Mouse (Mus musculus) myocyte (in vitro differentiated cells): ENCODE results near the gene 0610010K14Rik. TPM values are rescaled to one million over a fixed set of nuclear protein-coding genes. Genes with fewer than 3 reads are reported as not detected.

Experiments
- H3K27me3 ChIP-seq: one replicate; pipeline ENCODE4 v1.6.1; 2011; ENCODE audit not compliant: control insufficient read depth, insufficient read depth, insufficient read length
- H3K36me3 ChIP-seq: one replicate; pipeline ENCODE4 v1.6.1; 2011; ENCODE audit not compliant: control insufficient read depth, insufficient read depth
- H3K4me2 ChIP-seq: one replicate; pipeline ENCODE4 v1.6.1; 2011; ENCODE audit warnings: low read depth, control low read depth
- H3K4me3 ChIP-seq: one replicate; pipeline ENCODE4 v1.5.1; 2011; ENCODE audit warnings: mild to moderate bottlenecking, control low read depth, moderate library complexity
- H3K79me2 ChIP-seq: one replicate; pipeline ENCODE4 v1.6.1; 2011; ENCODE audit not compliant: control insufficient read depth, insufficient read depth
- H3ac ChIP-seq: one replicate; pipeline ENCODE4 v1.6.1; 2011; ENCODE audit not compliant: control insufficient read depth, insufficient read length
- CEBPB ChIP-seq: IDR thresholded peaks from 2 replicates; pipeline ENCODE4 v1.6.1; 2011; ENCODE audit warnings: mild to moderate bottlenecking, moderate library complexity; ENCODE audit not compliant: poor library complexity, insufficient read depth, severe bottlenecking
- E2F4 ChIP-seq: IDR thresholded peaks from one replicate; pipeline ENCODE4 v1.6.1; 2011; ENCODE audit warnings: mild to moderate bottlenecking, control low read depth, moderate library complexity; ENCODE audit not compliant: insufficient read depth
- MAX ChIP-seq: IDR thresholded peaks from one replicate; pipeline ENCODE4 v1.6.1; 2011; ENCODE audit warnings: low read depth, mild to moderate bottlenecking, control low read depth
- MYOD1 ChIP-seq, 3 experiments: IDR thresholded peaks; one replicate each; pipeline ENCODE4 v1.6.1; 2011; ENCODE audit warnings: control low read depth in 2 of 3, low read depth in 2 of 3, mild to moderate bottlenecking in 2 of 3, moderate library complexity in 1 of 3; ENCODE audit not compliant: insufficient read length in 2 of 3, control insufficient read depth in 1 of 3
- MYOG ChIP-seq, 3 experiments: IDR thresholded peaks; one replicate each; pipeline ENCODE4 v1.6.1; 2011; ENCODE audit warnings: control low read depth in 2 of 3, low read depth in 2 of 3, mild to moderate bottlenecking in 2 of 3; ENCODE audit not compliant: insufficient read length in 2 of 3, control insufficient read depth in 1 of 3, insufficient read depth in 1 of 3
- POLR2A ChIP-seq: IDR thresholded peaks from one replicate; pipeline ENCODE4 v1.6.1; 2011; ENCODE audit warnings: low read depth, mild to moderate bottlenecking, control low read depth, moderate library complexity; ENCODE audit not compliant: insufficient read length
- POLR2AphosphoS2 ChIP-seq: IDR thresholded peaks from one replicate; pipeline ENCODE4 v1.6.1; 2011; ENCODE audit warnings: low read depth, control low read depth; ENCODE audit not compliant: insufficient read length
- REST ChIP-seq: IDR thresholded peaks from one replicate; pipeline ENCODE4 v1.6.1; 2011; ENCODE audit warnings: mild to moderate bottlenecking, control low read depth, moderate library complexity; ENCODE audit not compliant: insufficient read depth, insufficient read length
- SRF ChIP-seq: IDR thresholded peaks from one replicate; pipeline ENCODE4 v1.6.1; 2011; ENCODE audit warnings: low read depth; ENCODE audit not compliant: control insufficient read depth, insufficient read length
- TCF12 ChIP-seq: IDR thresholded peaks from one replicate; pipeline ENCODE4 v1.6.1; 2011; ENCODE audit warnings: mild to moderate bottlenecking, control low read depth; ENCODE audit not compliant: poor library complexity, insufficient read depth, severe bottlenecking
- TCF3 ChIP-seq: IDR thresholded peaks from one replicate; pipeline ENCODE4 v1.6.1; 2011; ENCODE audit warnings: low read depth, control low read depth; ENCODE audit not compliant: insufficient read length
- USF1 ChIP-seq: IDR thresholded peaks from one replicate; pipeline ENCODE4 v1.6.1; 2011; ENCODE audit warnings: low read depth, mild to moderate bottlenecking, control low read depth, moderate library complexity
- polyA plus RNA-seq: library from polyadenylated mRNA; unstranded; fragments of >200 nt; fragmentation: generic; extraction: Trizol; gene quantifications from one replicate; pipeline ENCODE4 v1.2.1, GENCODE M21; 2012; ENCODE audit warnings: missing spikeins

The 0610010K14Rik gene
- polyA plus RNA-seq, 1 experiment: 75.5 TPM

DNA sequence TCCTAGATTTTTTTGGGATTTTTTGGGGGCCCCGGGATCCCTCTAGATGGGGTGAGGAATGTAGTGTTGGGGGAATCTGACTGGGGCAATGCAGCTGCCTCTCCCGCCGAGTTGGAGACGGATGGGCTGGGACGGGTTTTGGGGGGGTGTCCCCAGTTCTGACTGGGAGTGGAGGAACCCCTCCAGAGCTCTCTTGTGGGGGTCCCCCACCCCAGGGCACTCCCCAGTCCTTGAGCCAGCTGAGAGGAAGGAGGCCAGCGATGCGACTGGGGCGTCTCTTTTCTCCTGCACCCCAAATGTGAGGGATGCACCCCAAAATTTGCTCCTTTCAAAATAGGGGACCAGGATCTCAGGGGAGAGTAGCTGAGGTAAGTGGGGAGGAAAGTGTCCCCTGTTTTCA, 4.7 kb downstream of the 0610010K14Rik start:
- H3K4me3 ChIP-seq: peak overlapping the region; percentile 31
- H3K79me2 ChIP-seq: peaks cover 8% of the 10 kb centered on the region
- peak overlapping the region; percentile 81 for H3K4me2 ChIP-seq
- no peaks in the 10 kb centered on the region for H3K36me3 ChIP-seq
- H3ac ChIP-seq: no peak overlapping the region
- H3K27me3 ChIP-seq: no peaks in the 10 kb centered on the region
- no peak for TF ChIP-seq CEBPB
- no peak for TF ChIP-seq E2F4
- no peak for TF ChIP-seq POLR2AphosphoS2
- no peak for TF ChIP-seq TCF3
- TF ChIP-seq POLR2A: no peak
- TF ChIP-seq MYOG (IDR thresholded peaks at IDR 0.05; ENCODE audit: control insufficient read depth in 1 of 3, insufficient read depth in 1 of 3, insufficient read length in 2 of 3, low read depth in 2 of 3): no peak
- TF ChIP-seq USF1: no peak
- TF ChIP-seq SRF: no peak
- TF ChIP-seq TCF12: no peak
- TF ChIP-seq MAX: no peak
- TF ChIP-seq MYOD1 (IDR thresholded peaks at IDR 0.05; ENCODE audit: control insufficient read depth in 1 of 3, insufficient read length in 2 of 3, low read depth in 2 of 3): no peak
- TF ChIP-seq REST: no peak

DNA sequence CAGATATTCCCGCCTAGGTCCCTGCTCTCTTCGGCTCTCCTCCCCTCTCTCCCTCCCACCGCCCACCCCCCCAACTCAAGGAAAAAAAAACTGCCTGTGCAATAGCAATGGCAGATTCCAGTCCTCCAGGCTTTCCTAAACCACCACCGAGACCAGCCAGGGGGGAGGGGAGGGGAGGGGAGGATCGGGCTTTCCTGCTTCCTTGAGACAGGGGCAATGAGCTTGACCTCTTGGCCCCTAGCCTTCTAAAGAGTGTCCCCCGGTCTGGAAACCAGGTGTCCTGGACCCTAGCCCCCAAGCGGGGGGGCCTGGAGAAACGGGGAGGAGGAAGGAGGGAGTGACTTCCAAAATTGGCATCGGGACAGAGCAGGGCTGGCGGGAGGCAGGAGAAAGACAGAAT, 5.2 kb downstream of the 0610010K14Rik start:
- TF ChIP-seq POLR2AphosphoS2 (no peak), REST (no peak), CEBPB (no peak), MYOD1 (IDR thresholded peaks at IDR 0.05; ENCODE audit: control insufficient read depth in 1 of 3, insufficient read length in 2 of 3, low read depth in 2 of 3) (no peak), SRF (no peak)
- Histone ChIP-seq H3K4me2 (peak overlapping the region; percentile 81), H3K79me2 (peaks cover 8% of the 10 kb centered on the region), H3K36me3 (no peaks in the 10 kb centered on the region), H3K4me3 (peak overlapping the region; percentile 31), H3K27me3 (no peaks in the 10 kb centered on the region), H3ac (no peak overlapping the region)

DNA sequence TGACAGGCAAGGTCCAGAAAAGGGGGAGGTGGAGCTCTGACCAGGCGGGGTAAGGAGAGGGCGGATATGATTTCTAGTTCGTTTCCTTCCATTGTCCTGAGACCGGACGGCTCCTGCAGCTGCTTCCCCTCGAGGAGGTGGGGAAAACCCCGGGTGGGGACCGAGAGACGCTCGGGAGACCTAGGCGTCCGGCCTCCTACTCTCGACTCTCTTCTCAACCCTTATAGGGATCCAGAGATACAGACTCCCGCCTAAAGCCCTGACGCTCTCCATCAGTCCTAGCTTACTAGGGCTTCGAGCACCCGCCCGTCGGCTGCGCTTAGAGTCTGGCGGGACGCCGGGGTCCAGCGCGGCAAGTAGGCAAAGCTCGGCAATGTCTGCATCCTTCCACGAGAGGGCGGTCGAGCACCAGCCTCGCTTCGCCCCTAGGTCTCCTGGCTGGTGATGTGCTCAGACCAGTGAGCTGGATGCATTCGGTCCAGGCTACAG, 7.4 kb downstream of the 0610010K14Rik start:
- Histone ChIP-seq H3K79me2 (peaks cover 8% of the 10 kb centered on the region), H3K4me2 (peak overlapping the region; percentile 81), H3K36me3 (no peaks in the 10 kb centered on the region), H3K4me3 (peak overlapping the region; percentile 31), H3K27me3 (no peaks in the 10 kb centered on the region), H3ac (no peak overlapping the region)
- TF ChIP-seq E2F4 (no peak), TCF3 (no peak), POLR2A (peak; percentile 48), USF1 (no peak), TCF12 (no peak), MYOD1 (IDR thresholded peaks at IDR 0.05; ENCODE audit: control insufficient read depth in 1 of 3, insufficient read length in 2 of 3, low read depth in 2 of 3) (peak in 2 of 3 experiments; percentile 14 to 39), SRF (no peak), CEBPB (no peak), MYOG (IDR thresholded peaks at IDR 0.05; ENCODE audit: control insufficient read depth in 1 of 3, insufficient read depth in 1 of 3, insufficient read length in 2 of 3, low read depth in 2 of 3) (no peak), REST (no peak), POLR2AphosphoS2 (peak; percentile 56), MAX (no peak)

DNA sequence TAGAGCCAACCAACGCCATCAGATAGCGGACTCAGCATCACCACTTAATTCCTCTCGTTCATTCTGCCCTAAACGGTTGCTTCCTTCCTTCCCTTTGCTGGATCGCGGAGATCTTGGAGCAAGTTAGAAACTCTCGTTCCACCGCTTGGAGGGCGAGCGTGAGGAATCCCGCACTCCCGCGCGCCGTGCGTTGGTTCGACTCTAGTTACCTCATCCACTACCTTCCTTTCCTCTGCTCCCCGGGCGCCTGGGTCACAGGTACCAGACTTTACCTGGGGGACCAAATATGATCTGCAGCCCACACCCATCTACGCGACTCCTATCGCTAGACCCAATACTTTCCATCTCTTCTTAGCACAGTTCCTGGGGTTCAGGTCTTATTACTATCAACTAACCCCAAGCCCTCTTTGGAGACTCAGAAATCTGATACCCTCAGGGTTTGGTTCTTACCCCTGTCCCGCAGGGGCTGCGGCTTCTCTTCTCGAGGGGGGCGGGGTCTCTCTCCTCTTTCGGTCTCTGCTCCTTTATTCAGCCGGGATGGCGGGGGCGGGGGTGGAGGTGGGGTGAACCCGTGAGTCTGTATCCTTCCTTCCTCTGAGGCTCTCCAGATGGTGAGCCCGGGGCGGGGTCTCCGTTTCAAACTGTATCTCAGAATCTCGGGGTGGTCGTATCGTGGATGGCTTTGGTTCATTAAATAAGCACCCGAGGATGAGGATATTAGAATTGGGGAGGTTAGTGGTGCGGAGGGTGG, 8.3 kb downstream of the 0610010K14Rik start, which contains the start of gene Bcl6b:
Gene Bcl6b (minus strand): TSS at position 539 of the 751 bp plus-strand sequence.
- H3K27me3 ChIP-seq: no peaks in the 10 kb centered on the region
- H3ac ChIP-seq: no peak within 1 kb of the TSS
- no peak for TF ChIP-seq TCF12
- TF ChIP-seq POLR2A: no peak
- no peak for TF ChIP-seq POLR2AphosphoS2
- no peak for TF ChIP-seq TCF3
- no peak for TF ChIP-seq MYOG (IDR thresholded peaks at IDR 0.05; ENCODE audit: control insufficient read depth in 1 of 3, insufficient read depth in 1 of 3, insufficient read length in 2 of 3, low read depth in 2 of 3)
- H3K79me2 ChIP-seq: peaks cover 8% of the 10 kb centered on the region
- H3K36me3 ChIP-seq: no peaks in the 10 kb centered on the region
- H3K4me2 ChIP-seq: peak within 1 kb of the TSS; percentile 81
- peak within 1 kb of the TSS; percentile 31 for H3K4me3 ChIP-seq

DNA sequence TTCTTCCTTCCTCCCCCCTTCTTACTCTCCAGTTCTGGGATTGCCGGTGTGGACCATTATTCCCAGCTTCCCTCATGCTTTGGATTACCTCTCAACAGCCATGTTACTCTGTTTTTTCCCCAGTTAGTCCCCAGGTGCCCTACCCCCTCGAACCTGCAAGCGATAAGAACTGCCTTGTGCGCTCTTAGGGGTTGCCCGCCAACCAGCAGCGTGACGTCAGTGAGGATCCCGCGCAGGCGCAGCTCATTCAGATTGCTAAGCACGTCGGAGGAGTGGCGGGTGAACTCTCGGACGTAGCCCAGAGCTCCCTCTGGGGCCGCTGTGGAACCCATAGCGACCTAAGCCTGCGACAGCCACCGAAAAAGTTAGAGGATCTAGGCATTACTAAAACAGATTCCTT, 8.9 kb downstream of the 0610010K14Rik start:
- Histone ChIP-seq H3K4me3 (peak overlapping the region; percentile 31), H3K4me2 (peak overlapping the region; percentile 69), H3K36me3 (no peaks in the 10 kb centered on the region), H3K79me2 (peaks cover 8% of the 10 kb centered on the region), H3K27me3 (no peaks in the 10 kb centered on the region), H3ac (no peak overlapping the region)
- TF ChIP-seq E2F4: peak; percentile 14
- TF ChIP-seq POLR2AphosphoS2: peak; percentile 41
- TF ChIP-seq USF1: no peak
- peak; percentile 66 for TF ChIP-seq POLR2A
